Mouse (Mus musculus): Measurements from ENCODE around the gene Npy1r. TPM values are rescaled to one million over a fixed set of nuclear protein-coding genes. Genes with fewer than 3 reads are reported as not detected.

Gene Npy1r
- polyA plus RNA-seq (2014; fragmentation: Illumina TruSeq; extraction: RNeasy Lipid Tissue Mini Kit (QIAGEN cat#74804); ENCODE audit: low read depth, low replicate concordance) = 3.4 TPM

GRCm38 (mm10) chr8:66696970-66697843, at the start of gene Npy1r:
Npy1r (plus strand) TSS chr8:66697192.

GRCm38 (mm10) chr8:66687511-66688329, 9.3 kb upstream of the Npy1r start, which contains the start of gene Npy5r:
Npy5r (minus strand) TSS chr8:66688128.

Other genes starting within 250 kb of the Npy1r start
- gene Tma16, start 210.7 kb upstream of the Npy1r start, polyA plus RNA-seq (2014; fragmentation: Illumina TruSeq; extraction: RNeasy Lipid Tissue Mini Kit (QIAGEN cat#74804); ENCODE audit: low read depth, low replicate concordance) = 5.7 TPM
- gene Tktl2, start 185.4 kb upstream of the Npy1r start, polyA plus RNA-seq (2014; fragmentation: Illumina TruSeq; extraction: RNeasy Lipid Tissue Mini Kit (QIAGEN cat#74804); ENCODE audit: low read depth, low replicate concordance) = not detected
- gene Npy5r, start 9.1 kb upstream of the Npy1r start, polyA plus RNA-seq (2014; fragmentation: Illumina TruSeq; extraction: RNeasy Lipid Tissue Mini Kit (QIAGEN cat#74804); ENCODE audit: low read depth, low replicate concordance) = not detected
- gene Naf1, start 163.0 kb downstream of the Npy1r start, polyA plus RNA-seq (2014; fragmentation: Illumina TruSeq; extraction: RNeasy Lipid Tissue Mini Kit (QIAGEN cat#74804); ENCODE audit: low read depth, low replicate concordance) = 6.0 TPM

Data from heart, adult 10 weeks (tissue).